Mouse (Mus musculus): ENCODE measurements around the gene Wnt7b. TPM values are rescaled to one million over a fixed set of nuclear protein-coding genes. Genes with fewer than 3 reads are reported as not detected.

Wnt7b gene
- total and polyA plus RNA-seq, 3 experiments = not detected

DNA sequence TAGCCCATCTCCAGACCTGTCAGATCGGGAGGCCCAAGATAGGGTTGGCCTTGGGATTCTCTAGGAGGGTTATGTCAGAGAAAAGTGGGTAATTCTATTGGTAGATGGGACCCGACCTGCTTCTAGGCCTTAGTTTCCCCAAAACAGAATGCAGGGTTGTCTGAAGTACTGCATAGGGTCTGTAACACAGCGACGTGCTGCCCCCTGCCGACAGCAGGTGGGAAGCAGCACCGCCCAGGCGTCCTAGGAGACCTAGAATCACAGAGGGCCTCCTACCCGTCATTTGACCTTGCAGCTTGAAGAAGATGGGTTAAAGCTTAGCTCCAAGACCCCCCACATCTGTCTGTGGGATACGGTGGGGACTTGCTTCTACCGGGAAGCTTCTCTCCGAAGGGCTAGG, 1.2 kb upstream of the Wnt7b start:
- DNase-seq (ENCODE audit: extremely low read depth) = peak; percentile 58
- peaks cover 16% of the 10 kb centered on the region for H3K9me3 ChIP-seq (replicated peaks; ENCODE audit: low read length)
- H3K4me1 ChIP-seq (ENCODE audit: control insufficient read depth in 1 of 2, insufficient read depth in 2 of 2) = no peaks in the 10 kb centered on the region
- H3K36me3 ChIP-seq (replicated peaks in 1 of 2; ENCODE audit: control insufficient read depth in 1 of 2, insufficient read depth in 1 of 2, low read length in 1 of 2) = no peaks in the 10 kb centered on the region
- H3K4me3 ChIP-seq (replicated peaks in 1 of 3; ENCODE audit: low read depth in 2 of 3, low read length in 2 of 3, poor library complexity in 1 of 3) = no peak overlapping the region
- dilution Hi-C loops (cut with MboI; ENCODE audit: extremely low pct_ligation_motif_present, extremely low pct_unique_long_range_greater_than_20kb, low sequenced_read_pairs) (no loop called here), in situ Hi-C loops (cut with MboI; ENCODE audit: low pct_ligation_motif_present, low pct_unique_long_range_greater_than_20kb, low sequenced_read_pairs) (loop anchor here (5.0 kb wide), 2 partner anchors 101 to 311 kb away; no protein-coding TSS in a partner anchor)
- peaks cover 46% of the 10 kb centered on the region for H3K27me3 ChIP-seq (replicated peaks)
- no peak for TF ChIP-seq JUN (IDR thresholded peaks at IDR 0.05; ENCODE audit: insufficient read depth, low read depth, low read length)
- TF ChIP-seq ETS1 (conservative IDR thresholded peaks at IDR 0.05; ENCODE audit: low read depth, low read length) = no peak
- TF ChIP-seq ZMIZ1 (IDR thresholded peaks at IDR 0.05; ENCODE audit: low read depth, low read length) = no peak
- TF ChIP-seq SMC3 (IDR thresholded peaks at IDR 0.05; ENCODE audit: low read depth, low read length) = peak; percentile 77
- TF ChIP-seq MEF2A (IDR thresholded peaks at IDR 0.05; ENCODE audit: borderline replicate concordance, low read depth, low read length) = no peak
- no peak for TF ChIP-seq BHLHE40 (IDR thresholded peaks at IDR 0.05; ENCODE audit: low read depth, low read length)
- TF ChIP-seq UBTF (IDR thresholded peaks at IDR 0.05; ENCODE audit: low read depth, low read length) = no peak
- no peak for TF ChIP-seq POLR2A (IDR thresholded peaks at IDR 0.05; ENCODE audit: low read depth, low read length)
- TF ChIP-seq ZC3H11A (IDR thresholded peaks at IDR 0.05; ENCODE audit: low read depth, low read length) = no peak; the same call in 1 of the 2 replicates
- peak; percentile 82 for TF ChIP-seq RAD21 (IDR thresholded peaks at IDR 0.05; ENCODE audit: low read depth, low read length)
- TF ChIP-seq CTCF (conservative IDR thresholded peaks at IDR 0.05 in 1 of 2, IDR thresholded peaks at IDR 0.05 in 1 of 2; ENCODE audit: low read depth in 2 of 2, low read length in 2 of 2) = peak; percentile 37 to 91
- TF ChIP-seq RCOR1 (conservative IDR thresholded peaks at IDR 0.05; ENCODE audit: low read depth, low read length) = no peak
- TF ChIP-seq SIN3A (IDR thresholded peaks at IDR 0.05; ENCODE audit: low read length) = no peak
- no peak for TF ChIP-seq KAT2A (IDR thresholded peaks at IDR 0.05; ENCODE audit: insufficient replicate concordance, low read length)
- H3K4me2 ChIP-seq (ENCODE audit: insufficient read depth, low read depth, poor library complexity, severe bottlenecking) = no peak overlapping the region
- H3K27ac ChIP-seq (ENCODE audit: insufficient read depth, low read depth) = no peak overlapping the region
- no peak overlapping the region for H3K9ac ChIP-seq (ENCODE audit: insufficient read depth, low read depth)
- H3K79me2 ChIP-seq (replicated peaks; ENCODE audit: control insufficient read depth, extremely low read depth, insufficient read depth, poor library complexity, severe bottlenecking) = no peaks in the 10 kb centered on the region

DNA sequence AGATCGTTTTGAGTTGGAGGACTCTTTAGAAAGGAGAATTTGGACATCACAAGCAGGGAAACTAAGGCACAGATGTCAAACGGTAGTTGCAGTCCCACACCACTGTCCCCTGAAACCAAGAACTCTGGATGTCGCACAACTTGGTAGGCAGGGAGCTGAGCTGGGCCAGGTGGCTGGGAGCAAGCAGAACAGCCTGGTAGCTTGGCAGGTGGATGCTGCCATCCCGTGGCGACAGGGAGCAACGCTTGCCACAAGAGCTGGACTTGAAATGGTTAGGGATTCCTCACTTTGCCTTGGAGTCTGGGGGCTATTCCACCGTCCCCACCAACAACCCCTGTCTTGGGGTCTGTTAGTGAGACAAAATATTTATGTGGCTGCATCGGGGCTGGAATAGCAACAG, 751 bp upstream of the Wnt7b start:
- TF ChIP-seq RAD21 (IDR thresholded peaks at IDR 0.05; ENCODE audit: low read depth, low read length) (peak; percentile 82), ZC3H11A (IDR thresholded peaks at IDR 0.05; ENCODE audit: low read depth, low read length) (peak; percentile 32; the same call in 1 of the 2 replicates), MXI1 (IDR thresholded peaks at IDR 0.05; ENCODE audit: low read depth, low read length) (no peak), HCFC1 (IDR thresholded peaks at IDR 0.05; ENCODE audit: low read depth, low read length) (no peak), CTCF (conservative IDR thresholded peaks at IDR 0.05 in 1 of 2, IDR thresholded peaks at IDR 0.05 in 1 of 2; ENCODE audit: low read depth in 2 of 2, low read length in 2 of 2) (peak; percentile 15 to 88; a peak in 3 of 4 replicates), MAX (IDR thresholded peaks at IDR 0.05; ENCODE audit: low read length) (no peak), SMC3 (IDR thresholded peaks at IDR 0.05; ENCODE audit: low read depth, low read length) (peak; percentile 78)
- peaks cover 16% of the 10 kb centered on the region for H3K9me3 ChIP-seq (replicated peaks; ENCODE audit: low read length)
- in situ Hi-C loops (cut with MboI; ENCODE audit: low pct_ligation_motif_present, low pct_unique_long_range_greater_than_20kb, low sequenced_read_pairs) = loop anchor here (5.0 kb wide), 2 partner anchors 101 to 311 kb away; no protein-coding TSS in a partner anchor
- no peaks in the 10 kb centered on the region for H3K4me1 ChIP-seq (ENCODE audit: control insufficient read depth in 1 of 2, insufficient read depth in 2 of 2)
- H3K79me2 ChIP-seq (replicated peaks; ENCODE audit: control insufficient read depth, extremely low read depth, insufficient read depth, poor library complexity, severe bottlenecking) = no peaks in the 10 kb centered on the region
- no peak overlapping the region for H3K4me2 ChIP-seq (ENCODE audit: insufficient read depth, low read depth, poor library complexity, severe bottlenecking)
- DNase-seq (ENCODE audit: extremely low read depth) = peak; percentile 42
- H3K27ac ChIP-seq (ENCODE audit: insufficient read depth, low read depth) = no peak overlapping the region
- H3K27me3 ChIP-seq (replicated peaks) = peaks cover 44% of the 10 kb centered on the region
- no peak overlapping the region for H3K4me3 ChIP-seq (replicated peaks in 1 of 3; ENCODE audit: low read depth in 2 of 3, low read length in 2 of 3, poor library complexity in 1 of 3)
- dilution Hi-C loops (cut with MboI; ENCODE audit: extremely low pct_ligation_motif_present, extremely low pct_unique_long_range_greater_than_20kb, low sequenced_read_pairs) = no loop called here
- no peaks in the 10 kb centered on the region for H3K36me3 ChIP-seq (replicated peaks in 1 of 2; ENCODE audit: control insufficient read depth in 1 of 2, insufficient read depth in 1 of 2, low read length in 1 of 2)
- no peak overlapping the region for H3K9ac ChIP-seq (ENCODE audit: insufficient read depth, low read depth)
